Mouse (Mus musculus) thymus, postnatal 10 days (tissue): ENCODE data around the gene E130114P18Rik.

ENCODE experiments used
- DNase-seq, 2 experiments: peaks; one replicate each; pipeline ENCODE4 v3.0.0; 2021; ENCODE audit warnings: low spot score in 2 of 2

The E130114P18Rik gene

DNA sequence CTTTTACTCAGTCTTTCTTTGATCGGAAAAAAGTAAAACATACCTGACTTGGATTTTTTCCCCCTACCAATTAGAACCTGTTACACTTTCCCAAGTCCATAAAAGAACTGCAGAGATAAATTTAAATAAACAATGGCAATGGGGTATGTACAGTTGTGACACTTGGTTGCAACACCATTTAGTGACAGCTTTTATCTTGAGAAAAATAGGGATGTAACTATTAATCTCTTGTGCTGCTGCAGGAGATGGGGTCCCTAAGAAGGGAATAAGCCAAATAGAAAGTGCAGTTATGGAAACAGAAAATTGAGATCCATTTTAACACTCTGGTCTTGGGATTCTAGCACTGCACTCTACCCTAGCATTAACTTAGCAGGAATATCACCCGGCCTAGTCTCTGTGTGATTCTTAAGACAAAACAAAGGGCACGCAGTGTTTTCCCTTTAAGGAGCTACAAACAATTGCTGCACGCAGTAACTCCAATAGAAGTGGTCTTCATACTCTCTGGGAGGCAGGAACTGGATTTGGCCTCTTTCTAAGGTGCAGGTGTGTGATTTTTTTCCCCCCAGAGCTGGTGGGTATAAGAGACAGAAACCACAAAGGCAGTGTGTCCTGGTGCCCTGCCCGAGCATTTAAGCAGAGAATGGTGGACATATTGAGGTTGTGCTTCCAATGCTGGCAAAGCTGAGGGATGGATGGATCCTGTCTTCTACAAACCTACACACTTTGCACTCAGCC is 25.4 kb downstream of the E130114P18Rik start:
- DNase-seq, result no peak

DNA sequence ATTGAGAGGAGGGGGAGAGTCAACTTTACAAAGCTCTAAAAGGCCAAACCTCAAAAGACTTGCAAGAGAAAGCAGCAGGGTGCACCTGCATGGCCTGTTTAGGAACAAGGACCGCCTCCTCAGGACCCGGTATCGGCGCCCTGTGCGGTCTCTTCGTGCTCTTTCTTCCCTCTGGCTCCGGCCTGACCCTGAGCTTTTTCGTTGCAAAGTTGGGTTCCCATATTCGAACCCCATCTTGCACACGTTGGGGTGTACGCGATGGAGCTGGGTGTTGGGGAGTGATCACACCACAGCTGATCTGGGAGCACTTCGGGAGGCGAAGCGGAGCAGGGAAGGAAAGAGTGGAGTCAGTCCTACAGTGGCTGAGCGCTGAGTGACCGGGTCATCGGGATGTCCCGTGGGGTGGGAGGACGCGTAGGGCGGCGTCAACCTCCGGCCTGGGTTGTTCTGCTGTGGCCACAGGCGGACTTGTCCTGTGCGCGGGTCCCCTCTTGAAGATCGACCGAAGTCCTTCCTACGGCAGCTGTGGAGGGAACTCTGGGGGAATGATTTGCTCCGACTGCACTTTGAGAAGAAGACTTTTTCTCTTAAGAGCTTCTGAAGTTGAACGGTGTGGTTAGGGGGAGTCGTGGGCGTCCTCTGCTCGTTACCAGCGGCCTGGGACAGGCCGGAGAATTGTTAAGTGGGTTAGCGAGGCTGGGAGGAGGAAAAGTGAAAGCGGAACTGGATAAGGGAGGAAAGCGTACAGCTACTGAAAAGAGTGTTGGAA is 26.2 kb downstream of the E130114P18Rik start:
- no peak for DNase-seq

- peak; percentile 85 to 90 for DNase-seq
These were observed 26.8 kb downstream of the E130114P18Rik start for GRCm38 (mm10) chr4:97751030-97751482.

DNA sequence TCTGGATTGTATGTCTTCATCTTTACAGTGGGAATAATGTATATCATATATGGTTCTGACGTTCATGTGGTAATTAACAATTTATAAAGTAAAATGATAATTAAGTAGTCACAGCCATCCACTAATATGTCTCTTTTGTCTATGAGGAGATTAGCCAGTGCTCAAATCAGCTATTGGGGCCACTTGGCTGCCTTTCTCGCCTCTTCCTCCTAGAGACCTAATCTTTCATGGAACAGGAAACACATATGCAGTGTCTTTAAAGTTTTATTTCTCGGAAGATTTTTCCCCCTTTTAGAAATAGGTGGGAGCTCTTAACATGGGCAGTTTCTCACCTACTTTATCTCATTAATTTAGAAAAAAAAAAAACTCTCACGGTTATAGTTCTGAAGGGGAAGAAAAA is 27.5 kb downstream of the E130114P18Rik start:
- no peak for DNase-seq

DNA sequence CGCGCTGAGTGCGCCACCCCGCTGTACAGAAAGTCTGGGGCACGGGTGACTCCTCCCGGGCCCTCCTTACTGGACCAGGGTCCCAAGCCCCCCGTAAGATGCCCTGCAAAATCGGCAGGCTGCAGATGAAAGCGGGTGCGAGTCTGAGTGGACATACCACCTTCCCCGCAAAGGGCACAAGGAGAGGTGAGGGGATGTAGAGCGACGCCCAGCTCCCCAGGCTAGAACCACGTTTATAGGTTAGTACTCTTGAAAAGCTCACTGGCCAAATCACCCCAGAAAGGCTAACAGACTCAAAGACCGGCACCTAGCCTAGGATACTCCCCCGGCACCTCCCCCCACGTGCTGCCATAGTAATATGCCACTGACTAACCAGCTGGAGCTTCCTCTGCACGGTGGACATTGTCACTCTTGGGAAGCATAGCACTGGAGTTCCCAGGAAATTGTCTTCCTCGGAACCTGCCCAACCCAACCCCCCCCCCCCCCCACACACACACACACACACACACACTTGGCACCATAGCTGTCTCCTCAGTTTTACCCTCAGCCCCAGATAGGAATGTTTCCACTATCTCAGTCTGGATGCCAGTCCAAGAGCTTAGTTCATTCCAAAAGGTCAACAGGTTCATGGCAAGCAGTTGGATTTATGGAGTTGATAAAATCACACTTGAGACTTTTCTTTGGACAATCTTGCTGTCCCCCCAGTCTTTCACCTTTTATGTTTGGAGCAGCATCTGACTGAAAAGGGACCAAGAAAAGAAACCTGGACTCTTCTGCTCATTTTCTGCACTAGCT is 31.6 kb downstream of the E130114P18Rik start:
- no peak for DNase-seq

DNA sequence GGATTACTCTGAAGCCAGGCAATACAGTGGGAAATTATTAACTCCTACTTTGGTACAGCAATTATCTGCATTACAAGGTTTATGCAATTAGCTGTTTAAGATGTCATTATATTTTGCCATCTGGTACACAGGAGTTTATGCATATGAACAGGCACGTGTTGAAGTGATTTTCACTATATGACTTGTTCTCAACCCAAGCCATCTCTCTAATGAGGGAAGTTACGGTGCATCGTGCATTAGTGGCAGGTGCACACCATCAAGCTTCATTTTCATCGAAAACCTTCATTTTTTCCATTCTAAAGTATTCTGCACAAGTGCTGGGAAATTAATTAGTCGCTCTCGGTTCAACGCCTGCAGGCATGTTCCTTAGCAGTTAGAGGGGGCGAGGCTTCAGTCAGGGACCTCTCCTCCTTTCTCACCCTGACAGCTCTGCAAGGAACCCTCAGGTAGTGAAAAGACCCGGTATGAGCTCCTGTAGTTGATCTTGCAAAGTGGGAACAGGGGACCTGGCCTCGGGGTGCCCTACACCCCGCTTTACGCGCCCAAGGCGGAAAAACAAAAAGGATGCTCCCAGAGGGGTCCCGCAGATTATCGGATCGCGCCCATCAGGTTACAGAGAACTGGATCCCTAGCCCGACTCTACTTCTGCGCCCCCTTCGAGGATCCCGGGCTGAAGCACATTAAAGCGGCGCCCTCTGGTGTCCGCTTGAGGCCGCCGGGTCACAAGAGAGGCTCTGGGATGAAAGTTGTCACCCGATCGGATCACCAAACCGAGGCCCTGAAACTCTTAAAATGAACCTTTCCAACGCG is 32.4 kb downstream of the E130114P18Rik start:
- peak; percentile 57 to 79 for DNase-seq

DNA sequence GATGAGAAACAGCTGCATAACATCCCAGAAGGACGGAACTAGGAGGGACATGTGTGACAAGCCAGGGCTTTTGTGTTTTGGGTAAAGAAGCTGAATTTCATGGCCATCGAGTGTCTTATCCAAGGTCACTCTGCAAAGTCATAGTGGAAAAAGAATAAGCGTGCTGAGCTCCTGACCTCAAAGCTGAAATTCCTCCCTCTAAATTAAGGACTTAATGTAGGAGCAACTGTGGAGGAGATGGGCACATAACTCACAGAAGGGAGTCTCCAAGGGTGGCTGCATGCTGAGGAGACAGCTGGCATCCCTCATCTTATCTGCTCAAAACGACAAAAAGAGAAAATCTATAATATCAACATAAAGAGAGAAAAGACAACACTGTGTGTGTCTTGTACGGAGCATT is 33.9 kb downstream of the E130114P18Rik start:
- DNase-seq, result no peak

GRCm38 (mm10) chr4:97733392-97733791 is 44.5 kb downstream of the E130114P18Rik start:
- DNase-seq, result no peak

- no peak for DNase-seq
These were observed 47.5 kb downstream of the E130114P18Rik start for GRCm38 (mm10) chr4:97730416-97730815.

GRCm38 (mm10) chr4:97729999-97730398 is 47.9 kb downstream of the E130114P18Rik start:
- DNase-seq, result no peak

DNA sequence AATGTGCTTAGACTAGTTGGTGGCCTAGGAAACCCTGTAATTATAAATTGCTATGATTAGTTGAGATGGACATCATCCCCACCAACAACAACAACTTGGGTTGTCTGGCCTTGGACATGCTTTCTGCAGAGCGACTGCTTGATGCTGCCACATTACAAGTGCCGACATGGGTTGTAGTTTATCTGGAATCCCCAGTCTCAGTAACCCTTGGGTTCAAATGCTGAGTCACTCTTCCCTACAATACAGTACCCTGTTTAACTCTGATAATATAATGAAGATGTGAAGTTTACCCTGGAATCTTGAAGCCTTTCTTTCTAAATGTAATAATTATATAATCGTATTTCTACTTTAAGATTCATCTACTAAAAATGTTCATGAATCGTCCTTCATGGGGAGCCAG is 49.4 kb downstream of the E130114P18Rik start:
- no peak for DNase-seq

- no peak for DNase-seq
These were observed 54.5 kb downstream of the E130114P18Rik start for GRCm38 (mm10) chr4:97723374-97723773.

DNA sequence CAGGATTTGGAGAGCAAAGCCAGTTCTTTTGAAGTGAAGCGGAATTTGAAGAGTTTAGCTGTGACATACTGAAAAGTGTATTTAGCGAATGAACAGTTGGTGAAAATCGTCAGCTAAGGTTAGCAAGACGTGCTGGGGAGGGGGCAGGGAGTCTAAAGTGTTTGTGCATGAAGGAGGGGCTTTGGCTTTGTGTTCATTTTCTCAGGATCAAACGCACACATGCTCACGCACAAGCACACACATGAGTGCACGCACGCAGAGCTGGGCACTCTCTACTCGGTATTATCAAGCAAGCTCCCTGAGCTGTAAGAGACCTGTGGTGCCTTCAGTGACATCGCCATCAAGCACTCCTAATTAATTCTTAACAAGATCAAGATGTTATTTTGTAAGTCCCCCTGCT is 55.2 kb downstream of the E130114P18Rik start:
- no peak for DNase-seq

- no peak for DNase-seq
These were observed 63.3 kb downstream of the E130114P18Rik start for GRCm38 (mm10) chr4:97714616-97715015.

DNA sequence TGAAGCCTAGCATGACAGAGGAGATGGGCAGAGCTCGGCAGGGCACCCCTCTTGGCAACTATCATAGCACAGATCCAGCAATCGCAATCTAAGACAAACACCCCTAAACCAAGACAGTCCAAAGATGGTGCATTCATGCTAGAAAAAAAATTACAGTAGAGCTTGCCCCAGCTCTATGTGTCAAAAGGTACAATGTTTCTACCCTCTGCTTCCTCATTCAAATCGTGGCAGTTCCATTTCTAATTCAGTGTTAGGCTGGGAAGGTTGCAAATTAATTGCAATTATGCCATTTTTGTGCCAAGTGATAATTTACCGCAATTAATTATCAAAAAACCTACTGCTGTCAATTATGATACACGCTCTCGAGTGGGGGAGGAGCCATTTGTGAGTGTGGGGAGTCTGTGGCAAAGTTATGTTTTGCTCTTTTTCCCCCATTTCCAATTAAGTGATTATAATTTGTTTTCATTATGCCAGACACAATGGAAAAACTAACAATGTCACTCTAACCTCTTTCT is 63.7 kb downstream of the E130114P18Rik start:
- DNase-seq, result no peak

GRCm38 (mm10) chr4:97712547-97712946 is 65.3 kb downstream of the E130114P18Rik start:
- no peak for DNase-seq

- DNase-seq, result no peak
These were observed 67.7 kb downstream of the E130114P18Rik start for GRCm38 (mm10) chr4:97710048-97710765.

DNA sequence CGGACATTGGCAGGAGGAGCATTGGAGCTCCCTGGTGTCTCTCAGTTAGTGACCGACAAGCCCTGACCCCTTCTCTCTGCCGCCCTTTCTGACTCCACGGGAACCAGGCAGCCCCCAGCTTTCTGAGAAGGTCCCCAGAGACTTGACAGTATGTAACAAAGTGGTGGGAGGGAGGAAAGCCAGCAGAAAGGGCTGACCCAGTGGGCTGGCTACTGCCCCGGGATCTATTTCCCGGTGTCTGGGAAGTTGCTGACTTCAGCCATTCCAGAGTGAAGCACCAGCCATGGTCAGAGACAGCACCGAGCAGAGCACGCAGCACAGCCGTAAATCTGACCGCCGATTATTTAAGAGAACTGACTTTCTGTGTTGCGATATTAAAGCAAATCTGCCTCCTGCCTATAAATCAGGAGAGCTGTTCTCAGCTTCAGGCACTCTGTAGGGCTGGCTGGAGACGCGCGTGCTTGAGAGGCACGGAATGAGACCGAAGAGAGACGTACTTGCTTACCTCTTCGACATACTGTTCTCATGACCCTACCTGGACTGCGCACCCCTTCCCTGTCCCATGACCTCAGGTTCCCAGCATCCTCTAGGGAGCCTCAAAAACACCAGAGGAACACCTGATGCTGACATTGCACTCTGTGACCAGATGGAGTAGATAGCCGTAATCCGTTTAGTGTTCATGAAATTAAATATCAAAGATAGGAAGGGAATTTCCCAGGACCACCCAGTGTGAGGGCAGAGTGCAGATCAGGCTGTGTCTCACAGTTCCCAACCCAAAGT is 70.3 kb downstream of the E130114P18Rik start:
- no peak for DNase-seq
